In genomic region chr1:40830712-40831507, GRCm38 (mm10) we compare ENCODE assay signal across 19 mouse cellular contexts. TPM values are rescaled to one million over a fixed set of nuclear protein-coding genes. Genes with fewer than 3 reads are reported as not detected.
"Had no signal": no experiment of that assay in that cellular context is flagged by ENCODE, and none has a peak within 500 bp of the region (broad histone marks: within the 10 kb centered on the region; RNA-seq: fewer than 3 reads in every experiment).

No protein-coding gene starts in this region.

- H3K4me2 ChIP-seq: lung, embryonic 14.5 days; midbrain, embryonic 12.5 days; neural tube, embryonic 13.5 days; neural tube, embryonic 15.5 days; stomach, embryonic 15.5 days had no signal

- H3K4me1 ChIP-seq: midbrain, embryonic 10.5 days; midbrain, embryonic 12.5 days; neural tube, embryonic 13.5 days; neural tube, embryonic 15.5 days; stomach, embryonic 15.5 days had no signal

- ATAC-seq: midbrain, embryonic 16.5 days had no signal

- H3K9me3 ChIP-seq: midbrain, embryonic 10.5 days; midbrain, embryonic 12.5 days; neural tube, embryonic 13.5 days; neural tube, embryonic 15.5 days; stomach, embryonic 15.5 days had no signal

- H3K36me3 ChIP-seq: midbrain, embryonic 10.5 days; midbrain, embryonic 12.5 days; neural tube, embryonic 13.5 days; neural tube, embryonic 15.5 days; stomach, embryonic 15.5 days had no signal

- H3K27me3 ChIP-seq: midbrain, embryonic 12.5 days; neural tube, embryonic 13.5 days; neural tube, embryonic 15.5 days; stomach, embryonic 15.5 days had no signal

- DNase-seq: lung, adult 18-20 months; lung, embryonic 14.5 days; lung, postnatal 10 days; lung, postnatal 4 days; midbrain, embryonic 14.5 days; retina, postnatal 1 day; right cerebral cortex, adult 18-20 months; right cerebral cortex, postnatal 25 days; right cerebral cortex, postnatal 4 days; thymus, postnatal 14 days; thymus, postnatal 36 days had no signal

- H3K4me3 ChIP-seq: midbrain, embryonic 10.5 days; midbrain, embryonic 12.5 days; myocyte; neural tube, embryonic 13.5 days; neural tube, embryonic 15.5 days; stomach, embryonic 15.5 days had no signal

- H3K9ac ChIP-seq: lung, embryonic 14.5 days; midbrain, embryonic 12.5 days; neural tube, embryonic 13.5 days; neural tube, embryonic 15.5 days; stomach, embryonic 15.5 days had no signal

- H3K27ac ChIP-seq: midbrain, embryonic 10.5 days; midbrain, embryonic 12.5 days; neural tube, embryonic 13.5 days; neural tube, embryonic 15.5 days; stomach, embryonic 15.5 days; stomach, postnatal 0 days had no signal

RNA-seq across cellular contexts. Expression of gene Tmem182, which starts 25.5 kb away (rescaled TPM):
- polyA plus RNA-seq: midbrain, embryonic 10.5 days; midbrain, embryonic 12.5 days had no signal
